Mouse (Mus musculus) adrenal gland, adult 8-10 months (tissue): ENCODE data around the gene Sh3glb1. TPM values are rescaled to one million over a fixed set of nuclear protein-coding genes. Genes with fewer than 3 reads are reported as not detected.

ENCODE experiments used
- DNase-seq: peaks from one replicate; pipeline ENCODE4 v3.0.0; 2022
- total RNA-seq, 4 experiments: library from RNA; stranded (reverse); gene quantifications; 2 replicates each; pipeline ENCODE4 v1.2.4; 2022

The Sh3glb1 gene
- total RNA-seq, 4 experiments from 2014 or later: 82.1 to 133 (median 115) TPM

GRCm38 (mm10) chr3:144714606-144715005 lies 5.5 kb downstream of the Sh3glb1 start:
- no peak for DNase-seq

DNA sequence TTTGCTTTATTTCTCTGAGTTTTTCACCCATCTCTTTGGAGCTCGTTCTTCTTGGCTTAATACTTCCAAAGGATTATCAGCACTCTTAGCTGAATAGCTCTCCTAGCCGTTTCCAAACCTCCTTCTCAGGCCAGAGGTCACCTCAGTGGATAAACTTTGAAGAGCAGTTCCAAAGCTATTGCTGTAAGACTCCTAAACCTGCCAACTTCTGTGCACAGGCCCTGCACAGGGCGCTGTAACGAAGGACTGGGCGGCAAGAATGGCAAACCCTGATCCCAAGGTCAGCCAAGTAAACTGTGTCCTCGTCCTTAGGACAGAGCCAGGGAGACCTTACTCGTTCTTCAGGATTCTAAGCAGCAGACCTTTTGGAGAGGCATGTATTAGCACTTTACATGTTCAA lies 6.0 kb downstream of the Sh3glb1 start:
- peak; percentile 63 for DNase-seq

DNA sequence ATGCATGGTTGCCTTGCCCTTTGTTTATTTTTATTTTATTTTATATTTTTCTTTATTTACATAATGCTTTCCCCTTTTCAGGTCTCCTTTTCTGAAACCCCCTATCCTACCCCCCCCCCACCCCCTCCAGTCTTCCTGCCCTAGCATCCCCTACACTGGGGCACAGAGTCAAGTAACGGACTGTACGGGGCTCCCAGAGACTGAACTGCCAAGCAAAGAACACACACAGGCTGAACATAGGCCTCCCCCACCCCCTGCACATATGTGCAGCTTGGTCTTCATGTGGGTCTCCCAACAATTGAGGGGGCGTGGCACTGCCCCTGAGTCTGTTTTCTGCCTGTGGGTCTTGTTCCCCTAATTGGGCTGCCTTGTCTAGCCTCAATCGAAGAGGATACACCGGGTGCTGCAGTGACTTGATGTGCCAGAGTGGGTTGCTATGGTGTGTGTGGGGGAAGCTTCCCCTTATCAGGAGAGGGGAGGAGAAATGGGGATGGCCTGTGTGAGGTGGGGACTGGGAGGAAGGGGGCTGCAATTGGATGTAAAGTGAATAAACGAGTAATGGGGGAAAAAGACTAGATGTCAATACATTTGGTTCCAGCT lies 8.4 kb downstream of the Sh3glb1 start:
- no peak for DNase-seq

DNA sequence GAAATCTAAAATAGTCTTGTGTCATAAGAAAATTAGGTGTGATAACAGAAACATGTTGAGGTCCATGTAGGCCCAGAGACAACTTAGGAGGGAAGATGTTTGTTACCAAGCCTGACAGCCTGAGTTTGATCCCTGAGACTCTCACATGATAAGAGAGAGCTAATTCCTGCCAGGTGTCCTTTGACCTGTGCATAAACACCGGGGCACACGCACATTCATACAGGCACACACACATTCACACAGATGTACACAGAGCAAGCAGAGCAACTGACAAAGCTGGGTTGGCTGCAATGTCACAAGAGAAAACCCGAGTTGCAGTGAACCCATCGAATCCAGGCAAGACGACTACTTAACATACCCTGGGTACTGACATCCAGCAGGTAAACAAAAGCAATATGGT lies 11.5 kb downstream of the Sh3glb1 start:
- no peak for DNase-seq

GRCm38 (mm10) chr3:144703959-144704358 lies 16.2 kb downstream of the Sh3glb1 start:
- DNase-seq: no peak

DNA sequence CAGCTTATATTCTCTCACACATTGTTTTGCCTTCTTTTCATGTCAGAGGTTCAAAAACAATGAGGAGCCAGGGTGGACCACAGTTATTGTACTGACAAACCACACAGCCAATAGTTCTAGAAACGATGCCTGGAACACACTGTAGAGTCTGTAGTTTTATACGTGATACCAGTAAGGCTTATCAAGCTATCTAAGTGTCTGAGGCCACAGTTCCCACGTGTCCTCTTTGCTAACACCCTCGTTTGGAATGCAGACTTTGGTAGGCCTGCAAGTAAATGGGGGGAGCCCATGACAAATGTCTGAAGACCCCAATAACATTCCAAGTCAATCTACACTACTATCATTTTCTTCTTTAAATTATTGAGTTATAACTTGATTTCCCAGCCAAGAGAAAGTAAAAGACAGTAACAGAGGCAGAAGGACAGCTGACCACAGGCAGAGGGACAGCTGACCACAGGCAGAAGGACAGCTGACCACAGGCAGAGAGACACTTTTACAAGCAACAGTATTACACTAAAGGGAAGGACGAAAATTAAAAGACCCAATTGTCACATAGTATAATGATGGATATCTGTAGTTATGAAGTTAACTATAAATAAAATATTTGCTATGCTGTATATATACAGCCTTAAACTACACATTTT lies 21.2 kb downstream of the Sh3glb1 start:
- no peak for DNase-seq

DNA sequence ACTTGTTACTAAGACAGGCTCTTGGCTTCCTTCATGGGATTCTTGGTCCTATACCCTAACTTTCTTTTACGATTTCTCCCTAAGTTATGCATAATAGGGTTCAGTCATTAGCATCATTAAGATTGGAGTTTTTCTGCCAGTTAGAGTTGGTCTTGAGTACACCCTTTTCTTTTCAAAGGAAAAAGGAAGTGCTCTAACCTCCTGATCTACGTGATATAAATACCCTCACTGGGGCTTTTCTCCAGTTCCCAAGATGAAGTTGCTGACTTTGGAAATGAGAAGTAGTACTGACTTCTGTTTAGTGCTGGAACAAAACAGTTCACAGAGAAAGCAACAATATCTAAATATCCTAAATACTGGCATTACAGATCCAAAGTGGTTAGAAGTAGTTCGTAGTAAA lies 22.2 kb downstream of the Sh3glb1 start:
- no peak for DNase-seq

DNA sequence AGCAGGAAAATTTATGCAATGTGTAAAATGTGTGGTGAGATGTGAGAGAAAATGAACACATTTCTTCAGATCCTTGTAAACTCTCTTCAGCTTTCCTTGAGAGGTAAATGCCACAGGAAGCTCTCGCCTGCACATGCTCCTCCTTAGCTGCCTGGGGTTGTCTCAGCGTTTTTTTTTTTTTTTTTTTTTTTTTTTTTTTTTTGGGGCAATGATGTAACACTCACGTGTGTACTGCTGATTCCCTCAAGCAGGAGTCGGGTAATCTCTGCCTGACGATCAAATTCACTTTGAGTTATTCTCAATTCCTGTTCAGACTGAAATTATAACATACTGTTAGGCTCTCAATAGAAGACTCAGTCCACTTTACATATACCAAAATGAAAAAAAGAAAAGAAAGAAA lies 23.0 kb downstream of the Sh3glb1 start:
- DNase-seq: no peak

DNA sequence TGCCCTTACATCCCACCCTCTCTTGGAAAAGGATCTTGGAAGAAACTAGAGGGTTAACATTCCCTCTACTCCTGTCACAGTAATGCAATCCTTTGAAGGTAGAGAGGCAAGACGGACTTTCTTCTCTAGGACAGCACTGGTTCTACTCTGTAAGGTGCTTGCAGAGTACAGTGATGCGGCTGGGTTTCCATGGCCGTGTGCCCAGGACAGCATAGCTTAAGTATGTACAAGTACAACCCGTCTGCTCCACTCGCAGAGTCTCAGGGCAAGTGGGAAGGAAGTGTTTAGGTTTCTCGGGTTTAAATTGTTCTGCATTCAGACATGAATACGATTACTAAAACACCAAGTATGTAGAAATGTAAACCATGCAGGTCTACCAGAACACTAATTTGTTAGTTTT lies 25.2 kb downstream of the Sh3glb1 start:
- no peak for DNase-seq

GRCm38 (mm10) chr3:144694040-144694439 lies 26.1 kb downstream of the Sh3glb1 start:
- no peak for DNase-seq

- no peak for DNase-seq
These were observed 28.1 kb downstream of the Sh3glb1 start for GRCm38 (mm10) chr3:144692052-144692451.

GRCm38 (mm10) chr3:144689236-144689635 lies 30.9 kb downstream of the Sh3glb1 start:
- DNase-seq: no peak

DNA sequence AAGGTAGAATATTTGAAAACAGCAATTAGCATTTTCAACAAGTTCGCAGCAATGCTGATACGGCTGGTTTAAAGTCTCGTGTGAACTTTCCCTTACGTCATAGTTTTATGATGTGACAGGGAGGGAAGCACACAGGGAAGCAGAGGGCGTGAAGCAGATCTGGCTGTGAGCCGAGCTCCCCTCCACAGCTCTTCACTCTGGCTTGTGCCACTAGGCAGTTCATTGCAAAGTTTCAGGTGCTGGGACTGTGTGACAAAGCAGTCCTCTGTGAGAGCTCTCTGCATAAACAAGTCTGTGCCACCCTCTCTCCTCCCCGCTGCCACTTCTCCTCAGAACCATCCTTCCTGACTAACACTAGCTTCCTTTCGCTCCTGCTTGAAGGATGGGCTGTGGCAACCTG lies 31.9 kb downstream of the Sh3glb1 start:
- no peak for DNase-seq

- DNase-seq: no peak
These were observed 32.5 kb downstream of the Sh3glb1 start for GRCm38 (mm10) chr3:144687618-144688017.

DNA sequence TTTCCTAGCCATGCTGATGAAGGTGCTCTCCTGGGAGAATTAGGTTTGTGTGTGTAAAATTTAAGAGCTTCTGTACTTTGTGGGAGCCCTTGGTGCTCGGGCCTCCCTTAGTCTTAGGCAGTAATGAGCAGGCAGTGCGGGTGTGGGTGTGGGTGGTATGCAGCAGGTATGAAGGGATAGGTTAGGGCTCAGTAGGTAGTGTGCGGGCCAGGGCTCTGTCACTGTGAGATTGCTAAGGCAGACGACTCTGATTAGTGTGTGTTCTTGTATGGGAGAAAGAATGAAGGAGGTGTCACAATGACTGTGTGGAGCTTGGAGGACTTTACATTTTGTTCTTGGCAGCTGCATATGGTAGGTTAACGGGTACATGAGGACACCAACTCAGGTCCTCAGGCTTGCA lies 34.0 kb downstream of the Sh3glb1 start:
- DNase-seq: no peak

DNA sequence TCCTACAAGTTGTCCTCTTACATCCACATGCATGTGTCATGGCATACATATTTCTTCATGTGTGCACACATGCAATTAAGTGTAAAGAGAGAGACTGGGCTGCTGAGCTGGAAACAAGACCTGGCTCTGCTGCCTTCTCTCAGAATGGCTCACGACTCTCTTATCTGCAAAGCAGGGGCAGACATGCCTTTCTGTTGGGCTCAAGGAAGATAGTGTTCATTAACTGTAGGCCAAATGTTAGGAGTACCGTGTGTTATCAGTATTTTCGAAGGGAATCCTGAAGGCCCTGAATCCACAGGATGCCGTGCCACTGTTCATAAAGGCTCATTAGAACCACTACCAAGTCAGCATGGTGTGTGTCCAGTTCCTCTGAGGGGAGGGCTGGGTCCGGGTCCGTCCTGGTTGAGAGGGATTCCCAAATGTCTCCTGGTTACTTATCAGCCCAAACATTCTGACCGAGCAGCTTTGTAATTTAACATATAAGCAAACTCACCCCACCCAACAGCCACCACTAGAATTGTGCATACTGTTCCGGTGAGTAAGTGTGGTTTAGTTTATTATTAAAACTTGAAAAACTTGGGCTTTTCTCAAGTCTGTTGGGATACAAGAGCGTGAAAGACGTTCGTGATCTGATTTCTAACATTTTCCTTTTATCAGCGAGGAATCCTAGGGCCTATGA lies 36.9 kb downstream of the Sh3glb1 start:
- DNase-seq: no peak

GRCm38 (mm10) chr3:144681542-144681941 lies 38.6 kb downstream of the Sh3glb1 start:
- DNase-seq: no peak

GRCm38 (mm10) chr3:144679701-144680159 lies 40.4 kb downstream of the Sh3glb1 start:
- no peak for DNase-seq

DNA sequence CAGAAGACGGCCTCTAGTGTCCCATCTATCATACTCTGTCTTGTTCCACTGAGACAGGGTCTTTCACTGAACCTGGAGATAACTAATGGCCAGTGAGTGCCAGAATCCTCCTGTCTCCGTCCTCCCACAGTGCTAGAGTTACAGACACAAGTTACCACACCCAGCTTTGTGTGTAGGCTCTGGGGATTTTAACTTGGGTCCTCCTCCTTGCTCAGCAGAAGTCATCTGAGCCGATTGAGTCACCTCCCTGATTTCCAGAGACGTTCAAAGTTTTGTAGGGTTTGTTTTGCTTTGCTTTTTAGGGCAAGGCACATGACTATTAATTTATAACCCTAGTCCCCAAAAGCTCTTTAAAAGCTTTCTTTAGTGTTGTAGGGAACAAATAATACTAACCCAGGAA lies 41.0 kb downstream of the Sh3glb1 start:
- no peak for DNase-seq

GRCm38 (mm10) chr3:144677751-144678150 lies 42.4 kb downstream of the Sh3glb1 start:
- DNase-seq: no peak

DNA sequence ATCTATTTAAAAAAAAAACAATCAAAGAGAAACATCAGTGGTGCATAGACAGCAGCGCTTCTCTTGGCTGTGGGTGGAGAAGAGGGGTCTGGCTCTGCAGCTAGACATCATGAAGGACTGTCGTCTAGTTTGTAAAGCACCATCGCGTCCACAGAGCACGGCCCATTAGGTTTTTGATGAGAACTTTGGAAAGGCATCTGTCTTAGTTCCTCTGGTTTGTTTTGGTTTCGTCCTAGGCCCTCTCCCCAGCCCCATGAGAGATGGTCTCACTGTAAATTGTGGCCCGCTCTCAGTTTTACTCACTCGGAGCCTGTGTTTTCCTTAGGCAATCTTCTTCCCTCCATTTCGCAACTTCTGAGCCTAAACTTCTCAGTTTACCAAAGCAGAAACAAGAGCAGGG lies 43.9 kb downstream of the Sh3glb1 start:
- DNase-seq: no peak

DNA sequence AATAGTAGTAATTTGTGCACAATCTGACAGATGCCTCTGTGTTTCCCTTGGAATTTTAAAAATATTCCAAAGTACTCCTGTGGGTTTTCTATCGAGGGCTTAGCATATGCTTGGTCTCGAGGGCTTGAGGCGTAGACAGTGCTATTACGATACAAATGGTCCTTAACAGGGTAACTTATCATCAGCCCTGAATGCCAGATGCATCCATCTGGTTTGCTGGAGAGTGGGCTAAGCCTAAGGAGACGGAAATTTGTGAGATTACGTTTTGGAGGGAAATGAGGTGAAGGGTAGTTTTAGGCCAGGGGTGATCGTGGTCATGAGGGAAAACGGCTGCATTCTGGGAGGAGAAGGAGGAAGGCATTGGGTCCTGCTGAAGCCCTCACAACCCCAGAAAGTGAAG lies 48.1 kb downstream of the Sh3glb1 start:
- DNase-seq: no peak

DNA sequence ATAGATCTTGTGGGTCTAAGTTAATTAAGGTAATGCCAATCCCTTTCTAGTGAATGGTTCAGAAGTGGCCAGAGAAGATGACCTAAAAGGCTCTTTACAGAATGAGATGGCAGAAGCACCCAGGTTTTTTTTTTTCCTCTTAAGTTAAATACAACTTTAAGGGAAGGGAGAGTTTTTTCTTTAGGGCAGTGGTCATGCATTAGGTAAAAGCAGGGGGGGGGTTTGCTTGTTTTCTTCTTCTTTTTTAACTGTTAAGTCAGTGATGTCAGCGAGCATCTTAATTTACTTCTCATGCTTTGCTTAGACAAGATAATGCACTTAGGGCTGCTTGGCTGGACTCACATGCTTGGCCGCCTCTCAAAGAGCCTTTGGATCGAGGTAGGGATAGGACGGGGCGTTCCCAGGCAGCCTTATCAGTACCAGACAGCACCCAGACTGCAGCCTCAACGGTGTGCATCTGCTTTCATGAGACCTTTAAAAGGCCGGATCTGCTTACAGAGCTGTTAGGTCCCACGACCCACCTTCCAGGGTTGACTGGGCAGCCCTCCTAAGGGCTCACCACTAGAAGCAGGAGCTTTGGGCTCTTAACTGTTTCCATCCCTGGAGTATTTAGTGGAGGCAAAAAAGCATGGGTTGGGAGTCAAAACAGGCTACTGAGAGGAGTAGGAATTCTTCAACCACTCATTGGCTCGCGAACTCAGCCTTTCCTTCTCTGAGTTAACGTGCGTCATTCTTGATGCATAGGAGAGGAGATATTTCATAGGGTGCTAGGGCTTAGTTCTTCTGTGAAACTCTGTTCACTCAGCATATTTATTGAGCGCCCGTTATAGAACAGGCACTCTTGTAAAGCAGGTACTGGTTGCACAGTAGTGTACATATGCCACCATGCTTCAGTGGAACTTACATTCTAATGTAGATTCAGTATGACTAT lies 49.9 kb downstream of the Sh3glb1 start:
- DNase-seq: no peak
